Comparison of ENCODE assay signal across 8 mouse cellular contexts in the genomic region with DNA sequence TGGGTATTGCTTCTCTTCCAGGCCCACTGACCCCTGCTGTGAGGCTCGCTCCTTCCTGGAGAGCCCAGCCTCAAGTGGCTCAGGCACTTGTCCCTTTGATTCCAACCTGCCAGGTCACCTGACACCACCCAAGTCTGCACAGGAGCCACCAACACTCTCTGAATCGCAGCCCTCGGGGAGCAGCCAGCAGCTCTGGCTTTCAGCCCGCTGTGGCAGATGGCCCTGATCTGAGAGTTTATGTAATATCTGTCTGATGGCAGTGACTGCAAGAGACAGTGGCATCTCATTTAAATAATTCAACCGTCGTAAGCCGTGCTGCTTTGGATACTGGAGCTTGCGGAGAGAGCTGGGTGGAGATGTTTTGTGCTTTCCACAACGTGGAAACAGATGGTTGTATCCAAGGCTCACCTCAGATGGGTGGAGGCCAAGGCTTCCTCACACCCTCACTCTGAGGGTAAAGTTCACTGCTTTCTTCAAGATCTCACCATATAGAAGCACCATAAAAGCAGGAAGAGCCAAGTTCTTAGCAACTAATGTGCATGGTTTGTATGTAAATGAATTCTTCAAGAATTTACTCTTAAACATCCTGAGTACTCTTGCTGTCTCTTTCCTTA. TPM values are rescaled to one million over a fixed set of nuclear protein-coding genes. Genes with fewer than 3 reads are reported as not detected.
DNase-seq lines count a peak whose midpoint lies in the region; ATAC-seq lines count a peak whose summit lies in the region.
"Had no signal": no experiment of that assay in that cellular context is flagged by ENCODE, and none has a peak within 500 bp of the region (broad histone marks: within the 10 kb centered on the region; RNA-seq: fewer than 3 reads in every experiment).

No protein-coding gene starts in this region.

- intact Hi-C loops in left cerebral cortex, postnatal 36 days (cut with DNase I) = no loop called here

- WGBS in neural tube, embryonic 14.5 days = 45% methylated on average over 9 of the region's 9 CpGs
- WGBS in neural tube, embryonic 15.5 days = 39% methylated on average over 9 of the region's 9 CpGs
- 32% methylated on average over 9 of the region's 9 CpGs for WGBS in forebrain, embryonic 15.5 days
- 43% methylated on average over 9 of the region's 9 CpGs for WGBS in hindbrain, embryonic 15.5 days

- H3K9me3 ChIP-seq in neural tube, embryonic 14.5 days (ENCODE audit: control insufficient read depth, low read length) = no peaks in the 10 kb centered on the region
- no peaks in the 10 kb centered on the region for H3K9me3 ChIP-seq in neural tube, embryonic 15.5 days (replicated peaks)
- no peaks in the 10 kb centered on the region for H3K9me3 ChIP-seq in forebrain, embryonic 15.5 days
- no peaks in the 10 kb centered on the region for H3K9me3 ChIP-seq in hindbrain, embryonic 15.5 days
- H3K9me3 ChIP-seq: midbrain, embryonic 12.5 days had no signal

- peak; percentile 83 to 84 for DNase-seq in left cerebral cortex, postnatal 36 days (ENCODE audit: low spot score in 2 of 2)
- no peak for DNase-seq in spleen, adult 18-20 months
- DNase-seq in kidney, postnatal 14 days = no peak

- no peak overlapping the region for H3K4me3 ChIP-seq in neural tube, embryonic 14.5 days (ENCODE audit: low read depth, low read length)
- no peak overlapping the region for H3K4me3 ChIP-seq in neural tube, embryonic 15.5 days (replicated peaks)
- no peak overlapping the region for H3K4me3 ChIP-seq in forebrain, embryonic 15.5 days
- no peak overlapping the region for H3K4me3 ChIP-seq in hindbrain, embryonic 15.5 days
- H3K4me3 ChIP-seq: midbrain, embryonic 12.5 days had no signal

- H3K4me2 ChIP-seq in neural tube, embryonic 14.5 days (ENCODE audit: low read depth, low read length) = no peak overlapping the region
- no peak overlapping the region for H3K4me2 ChIP-seq in neural tube, embryonic 15.5 days
- no peak overlapping the region for H3K4me2 ChIP-seq in forebrain, embryonic 15.5 days (replicated peaks)
- no peak overlapping the region for H3K4me2 ChIP-seq in hindbrain, embryonic 15.5 days
- H3K4me2 ChIP-seq: midbrain, embryonic 12.5 days had no signal

- peaks cover 7% of the 10 kb centered on the region; the same call in 1 of the 2 replicates for H3K4me1 ChIP-seq in neural tube, embryonic 14.5 days (ENCODE audit: control insufficient read depth, insufficient read depth, low read length)
- H3K4me1 ChIP-seq in neural tube, embryonic 15.5 days = peaks cover 22% of the 10 kb centered on the region
- H3K4me1 ChIP-seq in forebrain, embryonic 15.5 days = peaks cover 38% of the 10 kb centered on the region
- H3K4me1 ChIP-seq in hindbrain, embryonic 15.5 days (replicated peaks) = peaks cover 20% of the 10 kb centered on the region; the same call in 1 of the 2 replicates

- H3K27ac ChIP-seq in neural tube, embryonic 14.5 days (ENCODE audit: low read depth, low read length) = no peak overlapping the region
- no peak overlapping the region for H3K27ac ChIP-seq in neural tube, embryonic 15.5 days (replicated peaks)
- peak overlapping the region; percentile 85 for H3K27ac ChIP-seq in forebrain, embryonic 15.5 days (replicated peaks)
- peak overlapping the region; percentile 34 for H3K27ac ChIP-seq in hindbrain, embryonic 15.5 days (replicated peaks)
- H3K27ac ChIP-seq: midbrain, embryonic 12.5 days had no signal

- ATAC-seq in neural tube, embryonic 14.5 days (ENCODE audit: low read depth) = peak; percentile 34; the same call in 1 of the 2 replicates
- no peak for ATAC-seq in neural tube, embryonic 15.5 days (ENCODE audit: low FRiP score)
- ATAC-seq in forebrain, embryonic 15.5 days (replicated peaks) = peak; percentile 62; the same call in 1 of the 2 replicates
- ATAC-seq in hindbrain, embryonic 15.5 days (ENCODE audit: low FRiP score, low read depth) = 0 out of 2 replicates have a peak, but pooled peaks have one; percentile 23

- no peaks in the 10 kb centered on the region for H3K36me3 ChIP-seq in neural tube, embryonic 14.5 days (ENCODE audit: control insufficient read depth, insufficient read depth, low read length)
- no peaks in the 10 kb centered on the region for H3K36me3 ChIP-seq in neural tube, embryonic 15.5 days
- H3K36me3 ChIP-seq in forebrain, embryonic 15.5 days = no peaks in the 10 kb centered on the region
- no peaks in the 10 kb centered on the region for H3K36me3 ChIP-seq in hindbrain, embryonic 15.5 days
- H3K36me3 ChIP-seq: midbrain, embryonic 12.5 days had no signal

- H3K27me3 ChIP-seq in neural tube, embryonic 14.5 days (ENCODE audit: control insufficient read depth, insufficient read depth, low read length) = no peaks in the 10 kb centered on the region
- H3K27me3 ChIP-seq in neural tube, embryonic 15.5 days (replicated peaks) = no peaks in the 10 kb centered on the region
- no peaks in the 10 kb centered on the region for H3K27me3 ChIP-seq in forebrain, embryonic 15.5 days
- H3K27me3 ChIP-seq in hindbrain, embryonic 15.5 days = no peaks in the 10 kb centered on the region

- no peak overlapping the region for H3K9ac ChIP-seq in neural tube, embryonic 14.5 days (replicated peaks; ENCODE audit: low read depth, low read length)
- H3K9ac ChIP-seq in neural tube, embryonic 15.5 days (replicated peaks) = no peak overlapping the region
- no peak overlapping the region for H3K9ac ChIP-seq in forebrain, embryonic 15.5 days (replicated peaks)
- H3K9ac ChIP-seq in hindbrain, embryonic 15.5 days = no peak overlapping the region
- H3K9ac ChIP-seq: midbrain, embryonic 12.5 days had no signal

RNA-seq across cellular contexts. Expression of a gene that starts 24.9 kb away (rescaled TPM):
- polyA plus RNA-seq in neural tube, embryonic 14.5 days (2014; fragmentation: Nextera tagmentation; extraction: Ambion mirVana) = 1.0 and 1.2 TPM in 2 replicates
- 1.8 TPM in 2 replicates for polyA plus RNA-seq in neural tube, embryonic 15.5 days (2015; fragmentation: Nextera tagmentation; extraction: Ambion mirVana)
- 1.2 TPM in 2 replicates for polyA plus RNA-seq in forebrain, embryonic 15.5 days (2015; fragmentation: Nextera tagmentation; extraction: Ambion mirVana)
- polyA plus RNA-seq in hindbrain, embryonic 15.5 days (2015; fragmentation: Nextera tagmentation; extraction: Ambion mirVana) = 1.8 and 2.6 TPM in 2 replicates
- 1 to 10 TPM; 1.4 to 2.5 TPM for total RNA-seq in left cerebral cortex, postnatal 36 days (2021)

Comparison
In these comparisons a context has a peak if more than half of its experiments do, and no peak if none do; other contexts are left out.
1. H3K27ac ChIP-seq: peak in forebrain, embryonic 15.5 days (single experiment) and hindbrain, embryonic 15.5 days (single experiment); none in neural tube, embryonic 14.5 days (single experiment) and neural tube, embryonic 15.5 days (single experiment).
2. DNase-seq: peak in left cerebral cortex, postnatal 36 days (2 of 2); none in spleen, adult 18-20 months (0 of 2) and kidney, postnatal 14 days (single experiment).